Mouse (Mus musculus): ENCODE results near the gene Ip6k2. TPM values are rescaled to one million over a fixed set of nuclear protein-coding genes. Genes with fewer than 3 reads are reported as not detected.

Ip6k2 gene
- polyA plus RNA-seq, 1 experiment, result 37.3 TPM

DNA sequence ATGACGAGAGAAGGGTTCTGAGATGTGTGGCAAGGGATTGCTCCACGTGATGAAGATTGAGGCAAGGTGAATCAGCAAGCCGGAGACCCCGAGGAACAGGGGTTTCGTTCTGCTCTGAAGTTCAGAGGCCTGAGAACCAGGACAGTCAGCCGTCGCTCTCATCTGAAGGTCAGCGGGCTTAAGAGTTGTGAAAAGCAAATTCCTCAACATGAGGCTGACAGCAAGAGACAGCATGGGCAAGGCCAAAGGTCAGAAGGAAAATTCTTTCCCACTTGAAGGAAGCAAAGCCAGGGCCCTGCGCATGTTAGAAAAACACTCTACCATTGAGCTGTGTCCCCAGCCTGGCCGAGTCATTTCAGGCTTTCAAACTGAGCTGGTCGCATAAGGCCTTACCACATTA lies 33.0 kb upstream of the Ip6k2 start:
- Histone ChIP-seq H3K4me3 (replicated peaks; ENCODE audit: control insufficient read depth, low read depth, low read length) (no peak overlapping the region), H3K4me1 (ENCODE audit: control insufficient read depth, insufficient read depth, low read length) (no peaks in the 10 kb centered on the region), H3K27ac (ENCODE audit: control insufficient read depth, insufficient read depth, low read depth, low read length, poor library complexity) (no peak overlapping the region)
- TF ChIP-seq POLR2A (IDR thresholded peaks at IDR 0.05; ENCODE audit: borderline replicate concordance, control insufficient read depth, low read depth, low read length), result no peak
- no peak for TF ChIP-seq CTCF (IDR thresholded peaks at IDR 0.05; ENCODE audit: control insufficient read depth, insufficient read depth, low read length)
- WGBS, result 80% methylated on average over 11 of the region's 11 CpGs

DNA sequence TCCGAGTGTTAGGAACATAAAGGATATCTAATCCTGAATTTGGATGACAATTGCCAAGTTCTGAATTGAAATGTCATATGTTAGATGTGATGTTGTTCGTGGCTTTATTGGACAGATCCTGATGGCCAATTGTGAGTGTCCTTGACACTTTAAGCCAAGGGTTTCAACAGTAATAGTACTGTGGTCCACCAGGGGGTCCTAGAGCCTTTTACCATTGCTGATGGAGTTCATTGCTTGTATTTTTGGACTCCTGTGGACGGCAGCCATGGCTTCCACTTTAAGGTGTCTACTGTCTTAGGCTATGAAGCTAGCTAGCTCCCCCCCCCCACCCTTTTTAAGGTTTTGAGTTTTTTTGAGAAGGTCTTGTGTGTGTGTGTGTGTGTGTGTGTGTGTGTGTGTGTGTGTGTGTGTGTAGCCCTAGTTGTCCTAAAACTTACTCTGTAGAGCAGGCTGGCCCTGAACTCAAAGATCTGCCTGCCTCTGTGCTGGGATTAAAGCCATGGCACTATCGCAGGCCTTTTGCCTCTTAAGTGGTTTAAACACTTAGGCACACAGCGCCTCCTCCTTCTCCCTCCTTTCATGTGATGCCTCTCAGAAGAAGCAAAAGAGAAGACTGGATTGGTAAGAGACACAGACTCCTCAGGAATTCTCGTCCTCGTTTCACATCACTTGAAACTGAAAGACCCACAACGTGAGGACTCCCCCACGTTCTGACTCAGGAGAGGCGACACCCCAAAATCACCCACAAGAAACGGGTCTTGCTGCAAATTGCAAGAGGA lies 31.3 kb upstream of the Ip6k2 start:
- H3K4me3 ChIP-seq (replicated peaks; ENCODE audit: control insufficient read depth, low read depth, low read length), result no peak overlapping the region
- no peaks in the 10 kb centered on the region for H3K4me1 ChIP-seq (ENCODE audit: control insufficient read depth, insufficient read depth, low read length)
- 85% methylated on average over 11 of the region's 11 CpGs for WGBS
- TF ChIP-seq POLR2A (IDR thresholded peaks at IDR 0.05; ENCODE audit: borderline replicate concordance, control insufficient read depth, low read depth, low read length) (no peak), CTCF (IDR thresholded peaks at IDR 0.05; ENCODE audit: control insufficient read depth, insufficient read depth, low read length) (no peak)
- H3K27ac ChIP-seq (ENCODE audit: control insufficient read depth, insufficient read depth, low read depth, low read length, poor library complexity), result no peak overlapping the region

DNA sequence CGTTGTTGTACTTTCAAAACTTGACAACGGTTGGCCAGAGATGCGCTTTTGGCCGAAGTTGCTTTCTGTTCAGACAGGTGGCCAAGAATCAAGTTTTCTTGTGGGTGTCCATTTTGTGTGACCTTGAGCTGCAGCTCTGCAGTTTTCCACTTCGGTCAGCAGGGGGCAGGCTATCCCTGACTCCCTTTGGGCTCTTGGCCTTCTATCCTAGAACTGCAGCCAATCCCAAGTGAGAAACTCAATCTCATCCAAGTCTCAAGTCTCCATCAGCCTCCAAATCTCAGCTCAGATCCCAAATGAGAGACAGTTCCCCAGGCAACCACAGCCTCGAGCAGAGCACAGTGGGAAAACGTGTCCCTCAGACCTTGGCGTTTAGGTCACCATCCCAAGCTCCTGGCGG lies 30.3 kb upstream of the Ip6k2 start:
- H3K4me3 ChIP-seq (replicated peaks; ENCODE audit: control insufficient read depth, low read depth, low read length), result no peak overlapping the region
- WGBS, result 75% methylated on average over 9 of the region's 9 CpGs
- TF ChIP-seq POLR2A (IDR thresholded peaks at IDR 0.05; ENCODE audit: borderline replicate concordance, control insufficient read depth, low read depth, low read length), result no peak
- TF ChIP-seq CTCF (IDR thresholded peaks at IDR 0.05; ENCODE audit: control insufficient read depth, insufficient read depth, low read length), result peak; percentile 75
- no peaks in the 10 kb centered on the region for H3K4me1 ChIP-seq (ENCODE audit: control insufficient read depth, insufficient read depth, low read length)
- no peak overlapping the region for H3K27ac ChIP-seq (ENCODE audit: control insufficient read depth, insufficient read depth, low read depth, low read length, poor library complexity)

DNA sequence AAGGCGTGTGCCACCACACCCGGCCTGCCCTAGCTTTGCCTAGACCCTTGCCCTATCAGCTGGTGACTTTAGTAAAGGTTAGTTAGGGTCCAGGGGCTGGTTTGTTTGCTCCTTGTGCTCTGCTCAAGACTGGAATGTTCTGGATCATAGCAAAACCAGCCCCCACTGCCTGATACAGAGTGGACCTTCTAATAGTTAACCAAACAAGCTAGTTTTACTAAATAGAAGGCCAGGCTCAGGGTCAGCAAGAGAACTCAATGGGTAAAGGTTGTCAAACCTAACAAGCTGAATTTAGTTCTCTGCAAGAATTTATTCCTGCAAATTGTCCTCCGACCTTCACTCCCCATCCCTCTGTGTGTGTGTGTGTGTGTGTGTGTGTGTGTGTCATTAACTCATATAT lies 29.6 kb upstream of the Ip6k2 start:
- Histone ChIP-seq H3K4me1 (ENCODE audit: control insufficient read depth, insufficient read depth, low read length) (no peaks in the 10 kb centered on the region), H3K4me3 (replicated peaks; ENCODE audit: control insufficient read depth, low read depth, low read length) (no peak overlapping the region), H3K27ac (ENCODE audit: control insufficient read depth, insufficient read depth, low read depth, low read length, poor library complexity) (no peak overlapping the region)
- TF ChIP-seq POLR2A (IDR thresholded peaks at IDR 0.05; ENCODE audit: borderline replicate concordance, control insufficient read depth, low read depth, low read length) (no peak), CTCF (IDR thresholded peaks at IDR 0.05; ENCODE audit: control insufficient read depth, insufficient read depth, low read length) (no peak)
- 87% methylated on average over 3 of the region's 3 CpGs for WGBS

DNA sequence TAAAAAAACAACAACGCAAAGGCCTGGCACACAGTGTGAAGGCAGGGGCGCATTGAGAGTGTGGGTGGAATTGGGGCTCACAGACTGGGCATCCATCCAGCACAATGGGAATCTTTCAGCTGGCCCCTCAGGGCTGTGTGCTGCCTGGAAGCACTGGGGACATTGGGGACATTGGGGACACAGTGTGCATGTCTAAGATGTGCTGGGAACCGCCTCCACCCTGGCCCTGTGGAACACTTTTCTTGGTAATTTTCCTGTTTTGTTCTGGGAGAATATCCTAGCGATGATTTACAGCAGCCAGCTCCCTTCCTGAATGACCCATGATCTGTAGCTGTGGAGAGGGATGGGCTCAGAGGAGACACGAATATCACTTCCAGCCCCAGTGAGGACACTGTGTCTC lies 29.2 kb upstream of the Ip6k2 start:
- no peak overlapping the region for H3K4me3 ChIP-seq (replicated peaks; ENCODE audit: control insufficient read depth, low read depth, low read length)
- H3K4me1 ChIP-seq (ENCODE audit: control insufficient read depth, insufficient read depth, low read length), result no peaks in the 10 kb centered on the region
- H3K27ac ChIP-seq (ENCODE audit: control insufficient read depth, insufficient read depth, low read depth, low read length, poor library complexity), result no peak overlapping the region
- 82% methylated on average over 5 of the region's 5 CpGs for WGBS
- TF ChIP-seq POLR2A (IDR thresholded peaks at IDR 0.05; ENCODE audit: borderline replicate concordance, control insufficient read depth, low read depth, low read length) (no peak), CTCF (IDR thresholded peaks at IDR 0.05; ENCODE audit: control insufficient read depth, insufficient read depth, low read length) (no peak)

DNA sequence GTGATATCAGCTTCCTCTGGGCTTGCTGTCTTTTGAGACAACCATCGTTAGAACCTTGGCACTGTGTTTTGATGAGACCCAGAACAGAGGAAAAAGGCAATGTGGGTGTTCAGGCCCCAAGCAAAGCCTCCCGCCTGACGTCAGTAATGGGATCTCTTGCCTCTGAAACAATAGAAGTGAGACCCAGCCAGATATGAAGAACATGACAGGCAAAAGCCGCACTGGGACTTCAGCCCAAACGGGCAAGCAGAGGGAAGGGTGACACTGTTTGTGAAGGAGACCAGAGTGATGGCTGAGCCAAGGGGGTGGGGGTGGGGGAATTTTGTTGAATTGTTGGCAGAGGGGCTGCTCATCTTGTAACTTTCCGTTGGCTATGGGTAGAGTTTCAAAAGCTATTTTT lies 26.2 kb upstream of the Ip6k2 start:
- TF ChIP-seq CTCF (IDR thresholded peaks at IDR 0.05; ENCODE audit: control insufficient read depth, insufficient read depth, low read length) (no peak), POLR2A (IDR thresholded peaks at IDR 0.05; ENCODE audit: borderline replicate concordance, control insufficient read depth, low read depth, low read length) (no peak)
- no peak overlapping the region for H3K27ac ChIP-seq (ENCODE audit: control insufficient read depth, insufficient read depth, low read depth, low read length, poor library complexity)
- 73% methylated on average over 6 of the region's 6 CpGs for WGBS
- no peaks in the 10 kb centered on the region for H3K4me1 ChIP-seq (ENCODE audit: control insufficient read depth, insufficient read depth, low read length)
- no peak overlapping the region for H3K4me3 ChIP-seq (replicated peaks; ENCODE audit: control insufficient read depth, low read depth, low read length)

DNA sequence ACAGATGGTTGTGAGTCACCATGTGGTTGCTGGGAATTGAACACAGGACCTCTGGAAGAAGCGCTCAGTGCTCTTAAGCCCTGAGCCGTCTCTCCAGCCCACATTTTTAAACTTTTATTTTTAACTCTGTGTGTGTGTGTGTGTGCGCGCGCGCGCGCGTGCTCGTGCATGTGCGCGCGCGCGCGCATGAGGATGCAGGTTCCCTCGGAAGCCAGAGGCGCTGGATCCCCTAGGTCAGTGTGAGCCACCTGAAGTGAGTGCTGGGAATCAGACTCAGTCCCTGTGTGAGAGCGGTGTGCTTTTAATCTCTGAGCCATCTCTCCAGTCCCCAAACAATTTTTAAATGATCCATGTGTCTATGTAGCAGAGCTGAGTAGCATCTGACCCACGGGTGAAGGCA lies 24.5 kb upstream of the Ip6k2 start:
- no peak overlapping the region for H3K27ac ChIP-seq (ENCODE audit: control insufficient read depth, insufficient read depth, low read depth, low read length, poor library complexity)
- 94% methylated on average over 20 of the region's 20 CpGs for WGBS
- no peaks in the 10 kb centered on the region for H3K4me1 ChIP-seq (ENCODE audit: control insufficient read depth, insufficient read depth, low read length)
- no peak for TF ChIP-seq CTCF (IDR thresholded peaks at IDR 0.05; ENCODE audit: control insufficient read depth, insufficient read depth, low read length)
- no peak for TF ChIP-seq POLR2A (IDR thresholded peaks at IDR 0.05; ENCODE audit: borderline replicate concordance, control insufficient read depth, low read depth, low read length)
- no peak overlapping the region for H3K4me3 ChIP-seq (replicated peaks; ENCODE audit: control insufficient read depth, low read depth, low read length)

DNA sequence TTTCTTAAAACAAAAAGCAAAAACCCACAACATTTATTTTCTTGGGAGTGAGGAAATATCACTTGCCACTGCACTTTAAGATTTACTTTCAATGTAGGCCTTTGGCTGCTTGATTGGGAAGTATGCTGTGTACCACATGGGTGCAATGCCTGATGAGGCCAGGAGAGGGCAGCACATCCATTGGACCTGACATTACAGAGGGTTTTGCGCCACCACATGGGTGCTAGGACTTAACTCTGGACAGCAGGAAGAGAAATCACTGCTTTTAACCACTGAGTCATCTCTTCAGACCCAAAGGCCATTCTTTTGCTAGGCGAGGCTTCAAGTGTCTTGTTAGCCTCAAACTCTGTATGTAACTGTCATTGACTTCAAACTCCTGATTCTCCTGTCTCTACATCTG lies 23.8 kb upstream of the Ip6k2 start:
- Histone ChIP-seq H3K27ac (ENCODE audit: control insufficient read depth, insufficient read depth, low read depth, low read length, poor library complexity) (no peak overlapping the region), H3K4me1 (ENCODE audit: control insufficient read depth, insufficient read depth, low read length) (no peaks in the 10 kb centered on the region), H3K4me3 (replicated peaks; ENCODE audit: control insufficient read depth, low read depth, low read length) (no peak overlapping the region)
- WGBS, result 60% methylated on average over 2 of the region's 2 CpGs
- no peak for TF ChIP-seq POLR2A (IDR thresholded peaks at IDR 0.05; ENCODE audit: borderline replicate concordance, control insufficient read depth, low read depth, low read length)
- peak; percentile 91 for TF ChIP-seq CTCF (IDR thresholded peaks at IDR 0.05; ENCODE audit: control insufficient read depth, insufficient read depth, low read length)

DNA sequence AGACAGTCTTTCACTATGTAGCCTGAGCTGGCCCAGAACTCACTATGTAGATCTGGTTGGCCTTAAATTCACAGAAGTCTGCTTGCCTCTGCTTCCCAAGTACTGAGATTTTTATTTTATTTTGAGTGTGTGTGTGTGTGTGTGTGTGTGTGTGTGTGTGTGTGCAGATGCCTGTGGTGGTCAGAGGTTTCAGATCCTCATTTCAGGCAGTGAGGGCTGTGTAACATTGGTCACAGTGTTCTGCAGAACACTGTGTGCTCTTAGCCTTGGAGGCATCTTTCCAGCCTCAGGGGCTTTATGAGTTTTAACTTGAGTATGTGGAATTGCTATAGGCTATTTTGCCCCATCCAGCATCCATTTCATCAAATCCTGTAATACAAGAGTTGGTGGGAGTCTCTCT lies 22.0 kb upstream of the Ip6k2 start:
- Histone ChIP-seq H3K4me3 (replicated peaks; ENCODE audit: control insufficient read depth, low read depth, low read length) (no peak overlapping the region), H3K27ac (ENCODE audit: control insufficient read depth, insufficient read depth, low read depth, low read length, poor library complexity) (no peak overlapping the region), H3K4me1 (ENCODE audit: control insufficient read depth, insufficient read depth, low read length) (no peaks in the 10 kb centered on the region)
- TF ChIP-seq POLR2A (IDR thresholded peaks at IDR 0.05; ENCODE audit: borderline replicate concordance, control insufficient read depth, low read depth, low read length) (no peak), CTCF (IDR thresholded peaks at IDR 0.05; ENCODE audit: control insufficient read depth, insufficient read depth, low read length) (no peak)
